Comparison of ENCODE assay signal across 15 mouse cellular contexts in the genomic region with DNA sequence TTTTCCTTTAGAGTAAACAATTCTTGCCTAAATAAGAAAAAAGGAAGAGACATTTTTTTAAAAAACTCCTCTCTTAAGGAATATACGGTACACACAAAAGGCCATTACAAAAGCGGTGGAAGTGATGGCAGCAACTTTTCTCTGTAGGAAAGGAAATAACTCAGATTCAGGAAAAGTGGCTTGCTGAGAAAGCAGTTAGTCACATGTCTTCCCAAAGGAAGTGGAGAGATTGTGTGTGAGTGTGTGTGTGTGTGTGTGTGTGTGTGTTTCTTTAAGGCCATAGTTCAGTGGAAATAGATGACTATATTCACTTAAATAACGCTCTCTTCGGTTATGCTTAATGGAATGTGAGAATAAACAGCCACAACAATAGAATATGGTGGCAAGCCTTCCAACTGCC. TPM values are rescaled to one million over a fixed set of nuclear protein-coding genes. Genes with fewer than 3 reads are reported as not detected.
DNase-seq lines count a peak whose midpoint lies in the region; ATAC-seq and TF ChIP-seq lines count a peak whose summit lies in the region.
"Had no signal": no experiment of that assay in that cellular context is flagged by ENCODE, and none has a peak within 500 bp of the region (broad histone marks: within the 10 kb centered on the region; RNA-seq: fewer than 3 reads in every experiment).

No protein-coding gene starts in this region.

- no peak overlapping the region for H3K9ac ChIP-seq in heart, embryonic 11.5 days (ENCODE audit: low read depth, low read length)
- no peak overlapping the region for H3K9ac ChIP-seq in lung, embryonic 14.5 days
- H3K9ac ChIP-seq in heart, embryonic 15.5 days: no peak overlapping the region
- H3K9ac ChIP-seq: liver, embryonic 15.5 days; neural tube, embryonic 12.5 days had no signal

- no peaks in the 10 kb centered on the region for H3K9me3 ChIP-seq in heart, embryonic 11.5 days (replicated peaks; ENCODE audit: control insufficient read depth, low read length)
- no peaks in the 10 kb centered on the region for H3K9me3 ChIP-seq in lung, embryonic 14.5 days (ENCODE audit: low read depth, low read length)
- no peaks in the 10 kb centered on the region for H3K9me3 ChIP-seq in heart, embryonic 15.5 days (replicated peaks)
- H3K9me3 ChIP-seq: limb, embryonic 10.5 days; liver, embryonic 15.5 days; megakaryocyte, embryonic 14.5 days; neural tube, embryonic 12.5 days had no signal

- 61% methylated on average over 4 of the region's 4 CpGs for WGBS in heart, embryonic 11.5 days (ENCODE audit: insufficient replicate concordance)
- 42% methylated on average over 4 of the region's 4 CpGs for WGBS in lung, embryonic 14.5 days
- WGBS in heart, embryonic 15.5 days: 61% methylated on average over 4 of the region's 4 CpGs

- peak; percentile 43 to 52 for DNase-seq in heart, adult 9 months (ENCODE audit: low spot score in 2 of 2)
- DNase-seq in lung, embryonic 14.5 days: peak; percentile 60
- no peak for DNase-seq in lung, postnatal 4 days
- peak; percentile 50 for DNase-seq in yolk sac, embryonic 10.5 days (ENCODE audit: low spot score)
- DNase-seq: adrenal gland, adult 2 months; cerebellum, postnatal 14 days; gastrocnemius, postnatal 10 days; right cerebral cortex, postnatal 25 days had no signal

- H3K27ac ChIP-seq in heart, embryonic 11.5 days (ENCODE audit: low read depth, low read length): no peak overlapping the region
- H3K27ac ChIP-seq in lung, embryonic 14.5 days (ENCODE audit: low read depth): no peak overlapping the region
- 0 out of 2 replicates have a peak overlapping the region, but pooled peaks have one; percentile 34 for H3K27ac ChIP-seq in heart, embryonic 15.5 days
- H3K27ac ChIP-seq: limb, embryonic 10.5 days; liver, embryonic 15.5 days; neural tube, embryonic 12.5 days had no signal

- no peaks in the 10 kb centered on the region; the same call in 1 of the 2 replicates for H3K4me1 ChIP-seq in heart, embryonic 11.5 days (ENCODE audit: control insufficient read depth, insufficient read depth, low read length)
- H3K4me1 ChIP-seq in lung, embryonic 14.5 days (ENCODE audit: insufficient read depth): no peaks in the 10 kb centered on the region
- peaks cover 3% of the 10 kb centered on the region; the same call in 1 of the 2 replicates for H3K4me1 ChIP-seq in heart, embryonic 15.5 days (replicated peaks)
- H3K4me1 ChIP-seq: liver, embryonic 15.5 days; megakaryocyte, embryonic 14.5 days had no signal

- no peak for TF ChIP-seq CTCF in lung, embryonic 14.5 days (IDR thresholded peaks at IDR 0.05; ENCODE audit: low read depth)

- H3K27me3 ChIP-seq in heart, embryonic 11.5 days (ENCODE audit: control insufficient read depth, insufficient read depth, low read length): no peaks in the 10 kb centered on the region
- H3K27me3 ChIP-seq in lung, embryonic 14.5 days (ENCODE audit: insufficient read depth, low read length): no peaks in the 10 kb centered on the region
- H3K27me3 ChIP-seq in heart, embryonic 15.5 days: no peaks in the 10 kb centered on the region
- H3K27me3 ChIP-seq: liver, embryonic 15.5 days; neural tube, embryonic 12.5 days had no signal

- H3K4me3 ChIP-seq in heart, embryonic 11.5 days (ENCODE audit: low read depth, low read length): no peak overlapping the region
- H3K4me3 ChIP-seq in lung, embryonic 14.5 days (ENCODE audit: low read depth, low read length): no peak overlapping the region
- H3K4me3 ChIP-seq in heart, embryonic 15.5 days: no peak overlapping the region
- H3K4me3 ChIP-seq: limb, embryonic 10.5 days; liver, embryonic 15.5 days; megakaryocyte, embryonic 14.5 days; neural tube, embryonic 12.5 days had no signal

- no peak overlapping the region for H3K4me2 ChIP-seq in heart, embryonic 11.5 days
- no peak overlapping the region for H3K4me2 ChIP-seq in lung, embryonic 14.5 days
- H3K4me2 ChIP-seq in heart, embryonic 15.5 days: no peak overlapping the region
- H3K4me2 ChIP-seq: liver, embryonic 15.5 days; neural tube, embryonic 12.5 days had no signal

- H3K36me3 ChIP-seq in heart, embryonic 11.5 days (ENCODE audit: control insufficient read depth, insufficient read depth, low read length): no peaks in the 10 kb centered on the region
- no peaks in the 10 kb centered on the region for H3K36me3 ChIP-seq in lung, embryonic 14.5 days (ENCODE audit: insufficient read depth)
- H3K36me3 ChIP-seq in heart, embryonic 15.5 days: no peaks in the 10 kb centered on the region
- H3K36me3 ChIP-seq: limb, embryonic 10.5 days; liver, embryonic 15.5 days; neural tube, embryonic 12.5 days had no signal

- ATAC-seq in heart, embryonic 11.5 days (replicated peaks; ENCODE audit: insufficient number of reproducible peaks, low FRiP score, low TSS enrichment): no peak
- ATAC-seq in lung, embryonic 14.5 days (ENCODE audit: insufficient read depth): no peak
- no peak for ATAC-seq in heart, embryonic 15.5 days (replicated peaks; ENCODE audit: insufficient number of reproducible peaks, insufficient read depth, low FRiP score, low read depth)
- ATAC-seq in megakaryocyte progenitor cell, adult 5-6 weeks (replicated peaks; ENCODE audit: poor library complexity): no peak; the same call in 1 of the 2 replicates

RNA-seq across cellular contexts. Expression of a gene that starts 57.5 kb away (rescaled TPM):
- polyA plus RNA-seq in heart, embryonic 11.5 days (2014; fragmentation: Nextera tagmentation; extraction: Ambion mirVana): 46.0 and 52.2 TPM in 2 replicates
- 50.0 and 53.2 TPM in 2 replicates for polyA plus RNA-seq in lung, embryonic 14.5 days (2014; fragmentation: Nextera tagmentation; extraction: Ambion mirVana)
- polyA plus RNA-seq in heart, embryonic 15.5 days (2015; fragmentation: Nextera tagmentation; extraction: Ambion mirVana): 25.5 and 30.9 TPM in 2 replicates
- total RNA-seq in megakaryocyte progenitor cell, adult 5-6 weeks (2015): 3.4 and 3.9 TPM in 2 replicates
- 0.75 and 3.0 TPM in 2 replicates for total RNA-seq in megakaryocyte progenitor cell, adult 5-6 weeks (2017)

Comparison
In these comparisons a context has a peak if more than half of its experiments do, and no peak if none do; other contexts are left out.
1. DNase-seq: peak in heart, adult 9 months (2 of 2), lung, embryonic 14.5 days (single experiment) and yolk sac, embryonic 10.5 days (single experiment); none in lung, postnatal 4 days (0 of 2).